Mouse (Mus musculus) 3T3-L1 (cell line): ENCODE measurements around the gene H3f3a.

Experiments
- DNase-seq: peaks from one replicate; pipeline ENCODE4 v3.0.0-alpha.2; 2015; ENCODE audit warnings: low read depth, low spot score

H3f3a gene

GRCm38 (mm10) chr1:180762180-180762579 is 51.6 kb downstream of the H3f3a start:
- no peak for DNase-seq

GRCm38 (mm10) chr1:180757956-180758520 is 55.7 kb downstream of the H3f3a start:
- DNase-seq, result no peak

GRCm38 (mm10) chr1:180757252-180757955 is 56.3 kb downstream of the H3f3a start:
- no peak for DNase-seq

GRCm38 (mm10) chr1:180756711-180757110 is 57.0 kb downstream of the H3f3a start:
- DNase-seq, result no peak

- DNase-seq, result no peak
Measured at GRCm38 (mm10) chr1:180754376-180754775, 59.4 kb downstream of the H3f3a start.

GRCm38 (mm10) chr1:180752115-180752514 is 61.6 kb downstream of the H3f3a start:
- no peak for DNase-seq
